Mouse (Mus musculus): ENCODE data around the gene Aifm2.

Gene Aifm2

DNA sequence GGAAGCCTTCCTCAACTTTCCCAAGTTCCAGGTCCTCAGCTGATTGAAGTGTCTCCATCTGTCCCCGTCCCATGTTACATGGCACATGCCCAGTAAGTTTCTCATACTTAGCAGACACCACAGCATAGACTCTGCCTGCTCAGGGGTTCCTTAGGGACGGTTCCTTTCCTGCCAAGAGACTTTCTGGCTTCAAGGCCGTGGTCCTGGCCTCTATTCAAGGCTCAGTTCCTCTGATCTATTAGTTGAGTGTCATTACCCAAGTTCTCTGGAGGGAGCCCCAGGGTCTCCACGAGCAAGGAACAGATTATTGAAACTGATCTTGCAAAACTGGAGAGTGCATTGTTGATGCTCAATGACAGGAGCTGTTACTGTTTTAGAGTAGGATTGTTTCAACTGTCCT, 10.4 kb upstream of the Aifm2 start:
- Histone ChIP-seq H3K27me3 (ENCODE audit: control insufficient read depth, insufficient read depth, low read length, poor library complexity, severe bottlenecking) (no peaks in the 10 kb centered on the region), H3K36me3 (ENCODE audit: control insufficient read depth, insufficient read depth, low read length, poor library complexity, severe bottlenecking) (0 out of 2 replicates have a peak, but pooled peaks cover 2% of the 10 kb centered on the region)
- DNase-seq (ENCODE audit: low read depth, low spot score): no peak

DNA sequence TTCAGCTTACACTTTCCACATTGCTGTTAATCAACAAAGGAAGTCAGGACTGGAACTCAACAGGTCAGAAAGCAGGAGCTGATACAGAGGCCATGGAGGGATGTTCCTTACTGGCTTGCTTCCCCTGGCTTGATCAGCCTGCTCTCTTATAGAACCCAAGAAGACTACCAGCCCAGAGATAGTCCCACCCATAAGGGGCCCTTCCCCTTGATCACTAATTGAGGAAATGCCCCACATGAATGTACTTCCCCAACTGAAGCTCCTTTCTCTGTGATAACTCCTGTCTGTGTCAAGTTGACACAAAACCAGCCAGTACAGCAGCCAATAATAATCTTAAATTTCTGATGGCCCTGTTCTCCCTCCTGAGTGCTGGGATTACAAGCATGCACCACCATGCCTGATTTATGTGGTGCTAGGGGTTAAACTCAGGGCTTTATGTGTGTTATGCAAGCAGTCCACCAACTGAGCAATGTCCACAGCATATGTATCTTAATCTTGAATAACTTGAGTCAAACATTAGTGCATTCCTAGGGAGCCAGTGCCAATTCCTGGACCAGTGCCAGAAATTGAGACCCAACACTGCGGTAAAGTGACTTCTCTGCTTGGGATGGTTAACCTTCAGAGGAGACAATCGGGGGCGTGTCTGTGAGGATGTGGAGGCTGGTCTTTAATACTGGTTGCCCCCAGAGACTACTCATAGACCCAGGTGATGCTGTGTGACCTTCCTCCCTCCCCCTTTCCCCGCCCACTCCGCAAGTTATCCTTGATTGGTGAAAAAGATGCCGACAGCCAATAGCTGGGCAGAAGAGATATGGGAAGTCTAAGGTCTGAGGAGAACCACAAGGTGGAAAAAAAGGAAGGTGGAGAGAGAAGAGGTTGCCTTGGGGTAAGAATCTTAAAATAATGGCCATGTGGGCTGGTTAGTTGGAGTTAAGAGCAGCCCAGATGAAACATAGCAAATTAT, 8.4 kb upstream of the Aifm2 start:
- DNase-seq (ENCODE audit: low read depth, low spot score): no peak
- 0 out of 2 replicates have a peak, but pooled peaks cover 2% of the 10 kb centered on the region for H3K36me3 ChIP-seq (ENCODE audit: control insufficient read depth, insufficient read depth, low read length, poor library complexity, severe bottlenecking)
- H3K27me3 ChIP-seq (ENCODE audit: control insufficient read depth, insufficient read depth, low read length, poor library complexity, severe bottlenecking): no peaks in the 10 kb centered on the region

DNA sequence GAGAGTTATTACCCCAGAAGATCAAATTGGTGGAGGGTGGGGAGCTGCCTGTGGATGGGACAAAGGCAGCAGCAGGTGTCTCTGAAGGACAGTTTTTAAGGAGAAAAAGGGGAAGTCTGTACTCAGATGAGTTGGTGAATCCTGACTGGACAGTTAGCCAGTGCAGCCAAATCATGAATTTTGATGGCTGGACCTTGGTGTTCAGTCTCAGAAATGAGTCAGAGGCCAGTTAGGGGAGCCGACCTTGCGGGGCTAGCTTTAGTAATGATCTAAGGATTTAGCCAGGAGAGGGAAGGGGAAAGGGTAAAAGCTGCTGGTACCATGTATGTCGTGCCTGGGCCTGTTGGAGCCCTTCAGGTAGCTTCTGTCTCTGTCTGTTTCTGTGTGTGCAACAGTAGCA, 1.5 kb upstream of the Aifm2 start:
- Histone ChIP-seq H3K36me3 (ENCODE audit: control insufficient read depth, insufficient read depth, low read length, poor library complexity, severe bottlenecking) (no peaks in the 10 kb centered on the region), H3K27me3 (ENCODE audit: control insufficient read depth, insufficient read depth, low read length, poor library complexity, severe bottlenecking) (no peaks in the 10 kb centered on the region)
- no peak for DNase-seq (ENCODE audit: low read depth, low spot score)

DNA sequence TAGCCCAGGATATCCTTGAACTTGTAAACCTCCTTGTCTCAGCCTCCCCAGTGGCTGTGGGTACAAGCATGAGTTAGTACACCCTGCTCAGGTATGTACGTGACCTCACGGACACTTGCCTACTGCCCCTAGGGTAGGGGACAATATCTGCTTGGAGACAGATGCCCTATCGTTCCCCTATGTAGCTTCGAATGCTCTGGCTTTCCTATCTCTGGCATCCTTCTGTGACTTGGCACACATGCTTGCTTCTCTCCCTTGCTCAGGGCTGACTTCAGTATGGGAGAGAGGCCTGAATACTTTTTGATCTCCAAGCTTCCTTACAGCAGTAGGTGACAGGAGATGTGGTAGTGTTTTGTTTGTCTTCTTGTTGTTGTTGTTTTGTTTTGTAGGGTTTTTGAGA, 917 bp upstream of the Aifm2 start:
- no peak for DNase-seq (ENCODE audit: low read depth, low spot score)
- Histone ChIP-seq H3K27me3 (ENCODE audit: control insufficient read depth, insufficient read depth, low read length, poor library complexity, severe bottlenecking) (no peaks in the 10 kb centered on the region), H3K36me3 (ENCODE audit: control insufficient read depth, insufficient read depth, low read length, poor library complexity, severe bottlenecking) (no peaks in the 10 kb centered on the region)

DNA sequence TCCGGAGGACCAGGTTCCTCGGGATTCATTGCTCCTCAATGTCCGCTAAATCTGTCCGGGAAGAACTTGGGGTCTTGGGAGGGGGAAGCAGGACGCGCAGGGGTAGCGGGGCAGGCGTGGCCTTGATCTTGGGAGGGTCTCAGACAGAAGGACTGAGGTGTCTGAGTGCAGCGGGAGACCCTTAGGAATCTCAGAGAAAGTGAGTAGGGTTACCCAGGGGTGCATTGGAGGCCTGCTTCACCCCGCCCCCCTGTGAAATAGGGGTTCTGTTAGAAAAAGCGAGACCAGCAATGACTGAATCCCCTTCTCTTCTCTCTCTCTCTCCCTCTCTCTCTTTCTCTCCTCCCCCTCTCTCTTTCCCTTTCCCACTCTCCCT, 387 bp downstream of the Aifm2 start:
- Histone ChIP-seq H3K27me3 (ENCODE audit: control insufficient read depth, insufficient read depth, low read length, poor library complexity, severe bottlenecking) (no peaks in the 10 kb centered on the region), H3K36me3 (ENCODE audit: control insufficient read depth, insufficient read depth, low read length, poor library complexity, severe bottlenecking) (no peaks in the 10 kb centered on the region)
- DNase-seq (ENCODE audit: low read depth, low spot score): no peak

DNA sequence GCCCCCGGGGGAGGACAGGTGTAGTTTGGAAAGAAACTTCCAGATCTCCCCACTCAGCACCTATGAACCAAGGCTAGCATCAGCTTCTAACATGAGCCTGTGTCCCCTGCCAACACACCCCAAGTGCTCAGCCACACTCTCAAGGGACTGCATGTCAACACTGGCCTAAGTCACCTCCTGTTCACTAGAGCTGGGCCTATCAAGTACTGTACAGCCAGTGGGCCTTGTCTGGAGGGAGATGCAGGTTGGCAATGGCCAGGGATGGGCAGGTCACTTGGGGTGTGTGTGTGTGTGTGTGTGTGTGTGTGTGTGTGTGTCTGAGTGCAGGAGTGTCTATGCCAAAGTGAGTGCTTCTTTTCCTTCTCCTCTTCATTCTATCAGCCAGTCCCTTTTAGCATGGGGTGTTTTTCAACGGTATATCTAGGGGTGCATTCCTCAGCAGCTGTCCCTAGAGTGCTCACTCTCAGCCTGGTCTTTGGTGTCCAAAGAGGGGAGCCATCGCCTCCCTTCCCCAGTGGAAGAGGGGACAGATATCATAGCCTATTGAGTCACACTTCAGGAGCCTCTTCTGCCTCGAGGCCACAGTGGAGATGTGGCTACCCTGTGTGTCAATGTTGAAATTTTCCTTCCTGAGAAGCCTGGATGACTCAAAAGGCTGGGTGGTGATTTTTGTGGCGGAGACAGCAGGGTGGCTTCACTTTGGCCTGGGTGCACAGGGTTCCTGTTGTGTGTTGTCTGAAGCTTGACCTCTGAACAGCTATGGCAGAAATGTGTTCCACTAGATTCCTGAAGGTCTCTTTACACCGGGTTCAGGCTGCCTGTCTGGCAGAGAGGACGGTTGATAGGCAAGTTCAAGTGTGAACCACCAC, 1.2 kb downstream of the Aifm2 start:
- Histone ChIP-seq H3K36me3 (ENCODE audit: control insufficient read depth, insufficient read depth, low read length, poor library complexity, severe bottlenecking) (no peaks in the 10 kb centered on the region), H3K27me3 (ENCODE audit: control insufficient read depth, insufficient read depth, low read length, poor library complexity, severe bottlenecking) (no peaks in the 10 kb centered on the region)
- no peak for DNase-seq (ENCODE audit: low read depth, low spot score)

DNA sequence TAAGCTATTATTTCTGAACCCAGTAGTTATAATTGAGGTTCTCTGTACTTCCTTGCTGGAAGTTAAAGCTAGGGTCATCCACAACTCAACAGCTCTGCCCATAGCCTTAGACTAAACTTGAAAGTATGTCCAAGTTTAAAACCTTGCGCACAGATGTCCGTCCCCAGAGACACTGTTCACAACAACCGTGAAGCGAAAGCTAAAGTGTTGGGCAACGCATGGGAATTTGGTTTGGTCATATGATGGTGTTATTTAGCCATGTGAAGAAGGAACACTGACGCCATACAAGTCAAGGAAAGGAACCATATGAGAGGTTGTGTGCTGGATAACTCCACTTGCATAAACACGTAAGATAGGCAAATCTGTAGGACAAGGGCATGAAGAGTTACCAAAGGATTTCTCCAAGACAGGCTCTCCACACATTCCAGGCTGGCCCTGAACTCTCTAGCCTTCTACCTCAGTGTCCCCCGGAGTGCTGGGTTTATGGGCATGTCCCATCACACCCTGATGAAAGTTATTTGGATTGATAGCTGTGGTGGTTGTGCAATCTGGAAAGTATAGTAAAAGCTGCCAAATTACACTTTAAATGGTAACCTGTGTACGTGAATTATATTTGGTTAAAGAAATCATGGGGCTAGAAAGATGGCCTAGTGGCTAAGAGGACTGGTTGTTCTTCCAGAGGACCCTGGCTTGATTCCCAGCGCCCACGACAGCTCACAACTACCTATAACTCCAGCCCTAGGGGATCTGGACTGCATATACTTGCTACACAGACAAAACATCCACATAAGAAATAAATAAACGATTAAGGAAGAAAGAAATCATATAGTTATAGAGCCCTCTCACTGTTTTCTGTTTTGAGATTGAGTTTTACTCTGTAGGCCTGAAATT, 2.6 kb downstream of the Aifm2 start:
- Histone ChIP-seq H3K27me3 (ENCODE audit: control insufficient read depth, insufficient read depth, low read length, poor library complexity, severe bottlenecking) (no peaks in the 10 kb centered on the region), H3K36me3 (ENCODE audit: control insufficient read depth, insufficient read depth, low read length, poor library complexity, severe bottlenecking) (no peaks in the 10 kb centered on the region)
- DNase-seq (ENCODE audit: low read depth, low spot score): no peak

DNA sequence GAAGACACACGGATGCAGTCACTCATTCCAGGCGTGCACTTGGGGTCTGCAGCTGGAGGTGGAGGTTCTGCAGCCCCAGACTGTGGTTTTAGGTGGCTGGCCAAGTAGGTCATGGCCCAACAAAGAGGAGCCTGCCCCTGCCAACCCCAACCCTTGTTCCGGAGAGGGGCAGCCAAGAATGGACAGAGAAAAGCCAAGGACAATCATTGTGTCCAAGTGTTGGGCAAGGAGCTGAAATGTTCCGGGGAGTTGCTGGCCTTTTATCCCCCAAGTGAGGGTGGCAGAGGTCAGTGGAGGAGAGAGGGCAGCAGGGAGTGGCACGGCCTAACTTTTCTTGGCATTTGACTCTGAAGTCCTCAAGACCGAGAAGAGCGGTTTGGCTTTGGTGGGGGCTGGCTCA, 5.3 kb downstream of the Aifm2 start:
- H3K36me3 ChIP-seq (ENCODE audit: control insufficient read depth, insufficient read depth, low read length, poor library complexity, severe bottlenecking): no peaks in the 10 kb centered on the region
- no peaks in the 10 kb centered on the region for H3K27me3 ChIP-seq (ENCODE audit: control insufficient read depth, insufficient read depth, low read length, poor library complexity, severe bottlenecking)
- no peak for DNase-seq (ENCODE audit: low read depth, low spot score)

DNA sequence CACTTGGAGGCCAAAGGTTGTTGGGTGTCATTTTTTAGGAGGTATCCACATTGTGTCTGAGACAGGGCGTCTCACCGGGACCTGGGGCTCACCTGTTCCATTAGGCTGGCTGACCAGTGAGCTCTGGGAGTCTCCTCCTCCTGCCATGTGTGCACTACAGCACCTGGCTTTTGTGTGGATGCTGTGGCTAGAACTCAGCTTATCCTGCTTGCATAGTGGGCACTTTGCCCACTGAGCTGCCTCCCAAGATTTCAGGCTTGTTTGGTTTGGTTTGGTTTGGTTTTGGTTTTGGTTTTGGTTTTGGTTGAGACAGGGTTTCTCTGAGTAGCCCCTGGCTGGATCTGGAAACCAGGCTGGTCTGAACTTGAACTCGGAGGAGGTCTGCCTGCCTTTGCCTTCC, 7.2 kb downstream of the Aifm2 start:
- no peak for DNase-seq (ENCODE audit: low read depth, low spot score)
- Histone ChIP-seq H3K27me3 (ENCODE audit: control insufficient read depth, insufficient read depth, low read length, poor library complexity, severe bottlenecking) (no peaks in the 10 kb centered on the region), H3K36me3 (ENCODE audit: control insufficient read depth, insufficient read depth, low read length, poor library complexity, severe bottlenecking) (no peaks in the 10 kb centered on the region)

DNA sequence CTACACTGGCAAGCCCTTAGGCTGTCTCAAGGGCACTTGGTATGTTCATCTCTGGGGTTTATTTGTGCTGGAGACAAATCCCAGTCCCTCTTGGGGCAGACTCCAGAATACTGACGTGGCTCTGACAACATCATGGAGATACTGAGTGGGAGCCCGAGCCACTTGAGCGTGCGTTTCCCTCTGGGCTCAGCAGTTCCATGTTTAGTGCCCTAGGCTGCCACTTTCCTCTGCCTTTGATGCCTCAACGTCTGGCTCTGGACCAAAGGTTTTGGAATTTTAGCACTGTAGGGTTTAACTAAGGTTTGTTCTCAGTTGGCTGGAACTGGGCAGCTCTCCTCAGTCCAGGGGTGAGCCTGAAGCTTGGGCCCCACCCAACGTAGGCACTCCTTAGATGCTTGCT, 8.2 kb downstream of the Aifm2 start:
- H3K36me3 ChIP-seq (ENCODE audit: control insufficient read depth, insufficient read depth, low read length, poor library complexity, severe bottlenecking): no peaks in the 10 kb centered on the region
- no peaks in the 10 kb centered on the region for H3K27me3 ChIP-seq (ENCODE audit: control insufficient read depth, insufficient read depth, low read length, poor library complexity, severe bottlenecking)
- DNase-seq (ENCODE audit: low read depth, low spot score): no peak

DNA sequence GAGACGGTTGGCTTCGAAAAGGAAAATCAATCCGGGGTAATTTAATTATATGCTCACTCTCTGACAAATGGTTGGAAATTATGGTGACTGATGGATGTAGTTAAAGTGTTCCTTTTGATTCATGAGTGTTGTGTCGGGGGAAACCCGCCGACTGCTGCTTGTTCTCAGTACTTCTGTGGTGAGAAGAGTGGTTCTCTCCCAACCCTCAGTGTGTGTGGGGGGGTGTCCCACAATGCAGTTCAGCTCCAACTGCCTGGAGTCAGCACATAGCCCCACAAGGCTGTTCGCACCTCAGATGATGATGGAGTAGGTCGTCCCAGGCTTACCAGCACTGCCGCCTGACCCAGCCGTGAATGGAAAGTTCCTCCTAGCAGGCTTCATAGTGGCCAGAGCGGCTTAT, 14.1 kb downstream of the Aifm2 start:
- no peak for DNase-seq (ENCODE audit: low read depth, low spot score)
- Histone ChIP-seq H3K36me3 (ENCODE audit: control insufficient read depth, insufficient read depth, low read length, poor library complexity, severe bottlenecking) (no peaks in the 10 kb centered on the region), H3K27me3 (ENCODE audit: control insufficient read depth, insufficient read depth, low read length, poor library complexity, severe bottlenecking) (no peaks in the 10 kb centered on the region)

DNA sequence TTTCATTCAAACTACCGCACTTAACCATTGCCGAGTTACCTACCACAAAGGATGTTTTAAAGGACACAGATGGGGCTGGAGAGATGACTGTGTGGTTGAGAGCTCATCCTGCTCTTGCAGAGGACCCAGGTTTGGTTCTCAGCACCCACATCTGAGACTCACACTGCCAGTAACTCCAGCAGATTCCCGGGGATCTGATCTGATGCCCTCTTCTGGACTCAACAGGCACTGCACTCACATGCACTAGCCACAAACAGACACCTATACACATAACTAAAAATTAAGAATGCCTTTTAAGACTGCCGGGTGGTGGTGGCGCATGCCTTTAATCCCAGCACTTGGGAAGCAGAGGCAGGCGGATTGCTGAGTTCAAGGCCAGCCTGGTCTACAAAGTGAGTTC, 15.1 kb downstream of the Aifm2 start:
- Histone ChIP-seq H3K36me3 (ENCODE audit: control insufficient read depth, insufficient read depth, low read length, poor library complexity, severe bottlenecking) (no peaks in the 10 kb centered on the region), H3K27me3 (ENCODE audit: control insufficient read depth, insufficient read depth, low read length, poor library complexity, severe bottlenecking) (no peaks in the 10 kb centered on the region)
- DNase-seq (ENCODE audit: low read depth, low spot score): no peak

DNA sequence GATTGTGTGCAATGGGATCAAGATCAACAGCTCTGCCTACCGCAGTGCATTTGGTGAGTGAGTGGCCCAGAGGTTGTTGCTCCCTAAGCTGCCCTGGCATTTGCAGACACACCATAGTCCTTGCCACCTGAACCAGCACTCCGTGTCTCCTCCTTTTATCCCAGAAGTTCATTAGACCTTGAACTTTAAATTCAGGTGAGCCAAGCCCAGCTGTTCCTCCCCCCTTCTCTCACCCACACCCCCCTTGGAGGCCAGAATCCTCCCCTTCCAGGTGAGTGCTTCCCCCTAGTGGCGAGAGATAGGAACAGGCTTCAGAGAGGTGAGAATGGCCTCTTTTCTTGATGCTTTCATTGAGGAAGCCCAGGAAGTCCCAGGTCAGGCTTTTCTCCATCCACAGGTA, 19.3 kb downstream of the Aifm2 start:
- Histone ChIP-seq H3K36me3 (ENCODE audit: control insufficient read depth, insufficient read depth, low read length, poor library complexity, severe bottlenecking) (no peaks in the 10 kb centered on the region), H3K27me3 (ENCODE audit: control insufficient read depth, insufficient read depth, low read length, poor library complexity, severe bottlenecking) (no peaks in the 10 kb centered on the region)
- peak; percentile 51 for DNase-seq (ENCODE audit: low read depth, low spot score)

DNA sequence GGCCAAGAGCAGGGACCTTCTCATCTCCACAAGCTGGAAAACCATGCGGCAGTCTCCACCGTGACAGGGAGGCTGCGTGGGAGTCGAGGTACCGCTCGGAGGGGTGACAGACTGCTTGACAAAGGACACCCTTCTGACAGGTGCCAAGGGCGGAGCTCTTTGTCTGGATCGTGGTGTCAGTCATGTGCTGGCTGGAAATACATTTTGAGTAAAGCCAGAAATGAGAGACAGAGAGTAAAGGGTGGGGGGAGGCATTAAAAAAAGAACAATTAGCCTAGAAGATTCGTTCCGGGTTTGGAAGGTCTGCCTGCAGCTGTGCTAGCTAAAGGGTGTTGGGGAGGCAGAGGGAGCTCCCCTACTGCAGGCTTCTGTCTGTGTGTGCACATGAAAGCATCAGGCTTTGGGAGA, 21.6 kb downstream of the Aifm2 start:
- no peaks in the 10 kb centered on the region for H3K36me3 ChIP-seq (ENCODE audit: control insufficient read depth, insufficient read depth, low read length, poor library complexity, severe bottlenecking)
- DNase-seq (ENCODE audit: low read depth, low spot score): no peak
- no peaks in the 10 kb centered on the region for H3K27me3 ChIP-seq (ENCODE audit: control insufficient read depth, insufficient read depth, low read length, poor library complexity, severe bottlenecking)
